Mouse (Mus musculus) erythroid progenitor cell, adult 5-6 weeks (primary cell): Measurements from ENCODE around the gene Psmd10. TPM values are rescaled to one million over a fixed set of nuclear protein-coding genes. Genes with fewer than 3 reads are reported as not detected.

Experiments
- total RNA-seq, 2 experiments: library from RNA; stranded (forward) in 1 of 2; stranded (reverse) in 1 of 2; fragments of 150-400 nt in 1 of 2; fragments of 186-747, 209-891 nt in 1 of 2; gene quantifications; 2 replicates each; pipeline versions ENCODE4 v1.2.3 to v1.2.4; 2015 to 2017; ENCODE audit warnings: low replicate concordance in 2 of 2

Gene Psmd10
- total RNA-seq, 2 experiments from 2014 or later = 8.3 to 18.0 TPM

Other genes starting within 250 kb of the Psmd10 start
- gene Tex13b, start 143.3 kb downstream of the Psmd10 start, total RNA-seq (2015; ENCODE audit: low replicate concordance) = not detected in 2 replicates
- not detected in 2 replicates for gene Tex13b, start 143.3 kb downstream of the Psmd10 start, total RNA-seq (2017; ENCODE audit: low replicate concordance)
- not detected in 2 replicates for gene Vsig1, start 49.1 kb downstream of the Psmd10 start, total RNA-seq (2015; ENCODE audit: low replicate concordance)
- 0.98 TPM in 1 of 2 replicates, not detected in the other for gene Vsig1, start 49.1 kb downstream of the Psmd10 start, total RNA-seq (2017; ENCODE audit: low replicate concordance)
- gene Atg4a, start 179 bp upstream of the Psmd10 start, total RNA-seq (2015; ENCODE audit: low replicate concordance) = 91.9 and 102 TPM in 2 replicates
- gene Atg4a, start 179 bp upstream of the Psmd10 start, total RNA-seq (2017; ENCODE audit: low replicate concordance) = 80.8 and 113 TPM in 2 replicates